Mouse (Mus musculus): ENCODE data around the gene Gsk3b.
A peak's percentile ranks its signal among the peaks of the same experiment; 100 is the strongest.
"Not testable (repeated sequence)": the region's sequence is repeated elsewhere in the genome, so short reads cannot be mapped to it uniquely, and the experiment has no call there.

Gsk3b gene

DNA sequence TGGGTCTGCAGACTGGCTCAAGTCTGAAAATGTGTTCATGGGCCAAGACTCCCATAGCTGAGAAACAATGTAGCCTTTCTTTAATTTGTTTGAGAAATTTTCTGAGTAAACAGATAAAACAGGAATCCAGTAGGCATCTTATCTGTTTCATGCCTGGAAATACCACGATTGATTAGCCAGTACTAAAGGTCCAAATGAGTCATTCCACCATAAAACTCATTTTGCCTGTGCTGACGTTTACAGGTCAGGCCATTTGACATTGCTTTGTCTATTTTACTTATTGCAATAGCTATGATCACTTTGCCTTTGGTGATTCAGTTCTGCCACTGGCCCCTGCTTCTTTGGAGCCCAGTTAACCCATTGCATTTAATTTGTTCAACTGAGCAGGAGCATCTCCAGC lies 11.8 kb downstream of the Gsk3b start:
- no peak for DNase-seq (ENCODE audit: low spot score)

DNA sequence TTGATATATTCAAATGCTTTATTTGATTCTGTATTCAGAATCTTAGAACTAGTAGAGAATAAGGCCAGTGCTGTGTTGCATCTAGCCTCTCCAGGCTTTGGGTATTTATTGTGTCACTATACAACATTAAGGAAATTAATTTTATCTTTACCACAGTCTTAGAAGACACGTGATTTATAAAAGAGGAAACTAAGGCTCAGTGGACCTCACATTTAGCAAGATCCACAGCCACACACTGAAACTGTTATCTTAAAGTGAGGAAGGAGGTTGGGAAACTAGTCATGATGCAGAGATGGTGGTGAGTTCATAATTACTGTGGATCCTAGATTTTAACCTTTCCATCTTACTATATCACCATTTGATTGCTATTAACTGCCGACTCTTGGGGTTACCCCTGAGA lies 16.7 kb downstream of the Gsk3b start:
- DNase-seq (ENCODE audit: low spot score) = no peak

DNA sequence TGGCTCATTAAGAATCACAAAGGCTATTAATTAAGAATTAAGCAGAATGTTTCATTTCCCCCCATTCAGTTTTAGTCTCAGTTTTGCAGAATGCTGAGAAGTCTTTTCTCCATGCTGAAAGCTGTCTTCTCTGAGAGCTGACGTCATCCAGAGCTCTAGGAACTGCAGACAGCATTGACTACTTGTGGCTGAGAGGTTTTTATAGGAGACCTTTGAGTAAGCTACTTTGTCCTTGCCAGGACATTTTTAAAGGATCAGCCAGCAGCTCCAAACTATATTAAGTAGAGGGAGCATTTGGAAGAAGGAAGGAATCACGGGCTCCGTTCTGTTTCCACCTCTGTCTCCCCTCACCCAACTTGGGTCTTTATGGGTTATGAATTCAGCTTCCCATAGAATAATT lies 17.7 kb downstream of the Gsk3b start:
- DNase-seq (ENCODE audit: low spot score) = no peak

DNA sequence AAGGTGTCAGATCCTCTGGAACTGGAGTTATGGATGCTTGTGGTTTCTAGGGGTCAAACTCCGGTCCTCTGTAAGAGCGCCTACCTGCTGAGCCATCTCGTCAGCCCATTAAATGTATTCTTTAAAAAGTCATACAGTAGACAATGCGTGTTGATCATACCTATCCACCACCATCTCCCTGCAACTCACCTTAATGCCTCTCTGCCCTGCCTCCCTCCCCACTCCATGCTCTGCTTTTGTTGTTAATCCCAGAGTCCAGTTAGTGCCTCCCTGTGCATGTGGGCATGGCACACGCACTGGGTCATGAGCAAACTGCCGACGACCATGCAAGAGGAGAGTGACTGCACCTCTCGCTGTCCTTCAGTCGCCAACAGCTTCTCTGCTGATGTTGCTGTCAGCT lies 21.2 kb downstream of the Gsk3b start:
- DNase-seq (ENCODE audit: low spot score) = no peak

DNA sequence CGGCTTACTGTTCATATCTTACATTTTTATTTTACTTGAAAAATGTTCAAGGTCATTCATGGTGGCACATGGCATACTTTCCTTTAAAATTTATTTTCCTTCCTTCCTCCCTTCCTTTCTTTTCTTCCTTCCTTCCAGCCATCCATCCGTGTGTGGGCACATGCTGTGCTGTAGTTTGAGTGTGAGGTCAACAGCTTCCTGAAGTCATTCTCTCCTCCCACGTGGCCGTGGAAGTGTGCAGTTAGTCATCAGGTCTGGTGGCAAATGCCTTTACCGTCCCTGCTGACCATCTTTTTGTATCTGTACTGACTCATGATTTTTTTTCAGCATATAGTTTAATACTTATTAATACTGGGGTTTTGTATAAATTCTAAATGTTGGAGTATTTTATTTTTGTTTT lies 21.8 kb downstream of the Gsk3b start:
- DNase-seq (ENCODE audit: low spot score) = no peak

DNA sequence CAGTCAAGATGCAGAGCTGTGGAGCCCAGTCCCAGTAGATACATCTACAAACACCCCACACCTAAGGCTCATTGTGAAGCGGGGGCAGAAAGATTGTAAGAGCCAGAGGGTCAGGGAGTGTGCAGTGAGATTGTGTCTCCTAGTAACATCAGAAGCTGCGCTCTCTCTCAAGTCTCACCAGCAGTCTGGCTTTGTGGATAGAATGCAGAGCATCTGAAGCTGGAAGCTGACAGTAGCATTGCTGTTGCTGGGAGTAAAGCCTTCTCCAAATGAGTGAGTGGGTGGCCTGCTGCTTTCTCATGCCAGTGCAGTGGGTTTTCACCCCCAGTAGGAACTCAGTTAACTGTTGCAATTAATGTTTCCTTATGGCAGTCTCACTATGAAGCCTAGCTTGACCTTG lies 25.3 kb downstream of the Gsk3b start:
- DNase-seq (ENCODE audit: low spot score) = no peak

DNA sequence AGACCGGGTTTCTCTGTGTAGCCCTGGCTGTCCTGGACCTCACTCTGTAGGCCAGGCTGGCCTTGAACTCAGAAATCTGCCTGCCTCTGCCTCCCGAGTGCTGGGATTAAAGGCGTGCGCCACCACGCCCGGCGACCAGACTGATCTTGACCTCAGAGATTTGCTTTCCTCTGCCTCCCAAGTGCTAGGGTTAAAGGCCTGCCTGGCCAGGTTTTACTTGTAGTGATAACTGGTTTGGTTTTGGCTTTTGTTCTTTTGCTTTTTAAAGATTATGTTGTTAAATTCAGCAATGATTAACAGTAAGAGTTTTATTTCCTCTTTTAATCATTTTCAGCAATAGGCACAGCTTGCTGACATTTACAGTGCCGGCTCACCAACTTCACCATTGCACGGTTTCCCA lies 29.1 kb downstream of the Gsk3b start:
- DNase-seq (ENCODE audit: low spot score) = not testable (repeated sequence)

DNA sequence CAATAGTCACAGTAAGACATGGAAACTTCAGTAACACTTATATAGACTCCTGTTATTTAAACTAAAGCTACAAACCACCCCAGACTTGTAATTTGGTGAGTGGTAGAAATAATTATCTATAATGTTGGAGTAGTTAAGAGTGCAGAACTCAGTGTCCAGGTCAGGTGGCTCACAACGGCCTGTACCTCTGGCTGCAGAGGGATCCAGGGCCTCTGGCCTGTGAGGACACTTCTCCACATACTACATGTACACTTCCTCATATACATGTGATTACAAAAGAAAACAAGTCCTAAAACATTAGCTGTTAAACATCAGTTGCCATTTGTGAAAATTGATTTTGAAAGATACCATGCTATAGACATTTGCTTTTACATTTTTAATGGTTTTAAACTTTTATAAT lies 29.9 kb downstream of the Gsk3b start:
- DNase-seq (ENCODE audit: low spot score) = no peak

DNA sequence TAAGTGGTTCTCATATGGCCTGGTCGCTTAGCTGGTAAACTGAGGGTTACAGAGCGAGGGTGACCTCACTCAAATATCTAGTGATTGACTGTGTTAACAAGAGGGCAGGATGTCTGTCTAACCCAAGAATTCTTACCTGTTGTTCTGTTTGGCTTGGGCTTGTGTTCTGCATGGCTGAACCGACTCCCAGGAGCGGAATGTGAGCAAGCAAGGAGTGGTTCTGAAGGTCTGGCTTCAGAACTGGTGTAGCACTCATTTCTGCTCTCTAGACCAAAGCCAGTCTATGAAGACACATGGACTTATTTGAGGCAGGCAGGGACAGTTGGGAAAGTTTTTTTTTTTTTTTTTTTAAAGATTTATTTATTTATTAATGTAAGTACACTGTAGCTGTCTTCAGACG lies 30.5 kb downstream of the Gsk3b start:
- DNase-seq (ENCODE audit: low spot score) = no peak

DNA sequence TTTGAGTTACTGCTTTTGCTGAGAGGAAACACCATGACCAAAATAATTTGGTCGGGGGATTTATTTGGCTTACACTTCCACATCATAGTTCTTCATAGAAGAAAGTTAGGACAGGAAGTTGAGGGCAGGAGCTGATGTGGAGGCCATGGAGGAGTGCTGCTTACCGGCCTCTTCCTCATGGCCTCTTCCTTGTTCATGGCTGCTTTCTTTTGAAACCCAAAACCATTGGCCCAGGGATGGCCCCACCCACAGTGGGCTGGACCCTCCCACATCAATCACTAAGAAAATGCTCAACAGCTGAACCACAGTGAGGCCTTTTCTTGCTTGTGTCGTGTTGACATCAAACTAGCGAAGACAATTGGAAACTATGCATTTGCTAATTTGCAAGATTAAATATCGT lies 40.4 kb downstream of the Gsk3b start:
- DNase-seq (ENCODE audit: low spot score) = no peak

DNA sequence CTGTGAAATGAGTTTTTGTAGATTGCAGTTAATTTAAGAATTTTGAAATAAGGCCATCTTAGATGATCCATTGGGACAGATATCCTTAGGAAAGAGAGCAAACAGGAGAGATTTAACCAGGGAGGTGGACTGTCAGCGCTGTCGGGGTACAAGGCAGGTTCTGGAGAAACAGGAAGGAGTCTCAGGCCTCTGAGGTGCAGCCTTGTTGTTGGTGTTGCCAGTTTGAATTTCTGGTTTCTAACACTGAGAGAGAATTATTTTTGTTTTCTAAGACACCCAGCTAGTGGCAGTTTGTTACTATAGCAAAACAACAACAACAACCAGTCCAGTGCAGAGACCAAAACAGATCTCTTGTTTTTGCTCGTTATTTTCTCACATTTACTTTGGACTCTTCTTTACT lies 42.2 kb downstream of the Gsk3b start:
- no peak for DNase-seq (ENCODE audit: low spot score)

DNA sequence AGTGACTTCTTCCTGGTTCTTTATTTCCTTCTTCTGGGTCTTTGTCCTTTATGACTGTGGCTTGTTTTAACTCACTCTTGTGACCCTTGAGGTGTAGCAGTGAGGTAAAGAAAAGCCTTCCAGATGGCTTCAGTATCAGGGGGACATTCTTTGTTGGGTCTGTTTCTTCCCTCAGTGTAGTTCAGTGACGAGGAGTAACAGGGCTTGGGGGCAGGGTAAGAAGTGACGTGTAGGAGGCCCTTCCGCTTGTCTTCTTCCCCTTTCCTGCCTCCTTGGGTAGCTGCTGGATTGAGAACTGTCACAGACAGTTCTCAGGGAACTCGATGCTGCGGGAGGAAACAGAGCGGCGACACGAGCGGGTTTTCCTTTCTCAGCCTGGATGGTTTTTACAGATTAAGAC lies 43.0 kb downstream of the Gsk3b start:
- DNase-seq (ENCODE audit: low spot score) = no peak

DNA sequence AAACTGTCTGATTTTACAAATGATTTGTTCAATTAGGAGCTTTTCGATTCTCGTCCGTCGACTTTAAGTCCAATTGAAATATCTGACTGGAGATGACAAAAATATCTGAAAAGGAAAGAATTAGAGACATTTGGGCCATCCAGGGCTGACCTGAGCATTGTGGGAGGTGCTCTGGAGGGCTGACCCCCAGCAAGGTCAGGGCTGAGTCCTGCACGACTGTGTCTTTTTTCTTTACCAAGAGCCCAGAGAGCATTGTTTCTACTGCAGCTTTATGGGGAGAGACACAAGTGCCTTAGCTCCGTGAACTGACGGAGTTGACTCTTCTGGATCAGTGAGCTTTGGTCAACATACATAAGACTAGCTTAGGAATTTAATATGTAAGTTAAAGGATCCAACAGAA lies 43.4 kb downstream of the Gsk3b start:
- DNase-seq (ENCODE audit: low spot score) = no peak

DNA sequence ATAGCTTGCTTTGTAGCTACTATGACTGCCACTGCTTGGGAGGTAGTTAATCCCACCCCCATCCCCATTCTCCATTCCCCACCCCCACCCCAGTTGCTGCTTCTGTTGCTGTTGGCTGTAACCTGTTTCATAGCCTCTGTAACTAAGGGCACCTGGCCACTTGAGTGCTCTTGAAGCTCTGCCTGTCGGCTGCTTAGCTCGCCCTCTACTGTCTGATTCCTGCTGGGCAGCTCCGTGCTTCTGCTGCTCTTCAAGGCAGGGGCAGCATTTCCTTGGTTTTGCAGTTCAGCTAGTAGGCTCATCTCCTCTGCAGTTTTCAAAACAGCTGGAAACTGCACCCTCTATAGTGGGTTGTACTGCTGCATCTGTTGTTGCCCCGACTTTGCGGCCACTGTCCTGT lies 48.5 kb downstream of the Gsk3b start:
- DNase-seq (ENCODE audit: low spot score) = peak; percentile 38

DNA sequence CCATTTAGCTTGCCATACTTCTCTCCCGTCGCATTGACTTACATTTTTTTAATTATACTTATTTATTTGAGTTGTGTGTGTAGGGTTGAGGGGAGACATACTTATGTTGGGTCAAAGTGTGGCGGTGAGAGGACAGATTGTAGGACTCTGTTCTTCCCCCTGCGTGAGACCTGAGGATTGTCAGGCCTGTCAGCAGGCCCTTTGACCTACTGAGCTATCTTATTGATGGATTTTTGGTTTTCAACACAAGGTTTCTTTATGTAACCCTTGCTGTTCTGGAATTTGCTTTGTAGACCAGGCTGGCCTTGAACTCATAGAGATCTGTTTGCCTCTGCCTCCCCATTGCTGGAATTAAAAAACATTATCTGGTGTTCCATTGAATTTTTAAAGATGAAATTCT lies 56.1 kb downstream of the Gsk3b start:
- no peak for DNase-seq (ENCODE audit: low spot score)

DNA sequence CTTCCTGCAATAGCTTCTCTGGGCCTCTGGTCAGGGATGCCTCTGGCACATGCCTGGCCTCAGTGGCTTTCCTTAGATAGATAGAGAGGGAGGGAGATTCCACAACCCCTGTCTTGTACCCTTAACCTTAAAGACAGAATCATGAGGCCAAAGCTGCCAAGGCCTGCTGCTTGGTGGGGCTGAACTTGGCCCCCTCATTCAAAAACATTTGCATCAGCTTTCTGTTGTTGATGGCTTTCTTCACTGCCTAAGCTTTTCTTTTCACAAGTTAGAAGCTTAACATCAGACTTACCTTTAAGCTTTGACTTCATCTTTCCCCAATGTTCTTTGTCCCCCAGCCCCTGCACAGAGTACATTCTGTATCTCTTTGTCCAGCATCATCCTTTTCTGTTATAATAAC lies 61.8 kb downstream of the Gsk3b start:
- no peak for DNase-seq (ENCODE audit: low spot score)

DNA sequence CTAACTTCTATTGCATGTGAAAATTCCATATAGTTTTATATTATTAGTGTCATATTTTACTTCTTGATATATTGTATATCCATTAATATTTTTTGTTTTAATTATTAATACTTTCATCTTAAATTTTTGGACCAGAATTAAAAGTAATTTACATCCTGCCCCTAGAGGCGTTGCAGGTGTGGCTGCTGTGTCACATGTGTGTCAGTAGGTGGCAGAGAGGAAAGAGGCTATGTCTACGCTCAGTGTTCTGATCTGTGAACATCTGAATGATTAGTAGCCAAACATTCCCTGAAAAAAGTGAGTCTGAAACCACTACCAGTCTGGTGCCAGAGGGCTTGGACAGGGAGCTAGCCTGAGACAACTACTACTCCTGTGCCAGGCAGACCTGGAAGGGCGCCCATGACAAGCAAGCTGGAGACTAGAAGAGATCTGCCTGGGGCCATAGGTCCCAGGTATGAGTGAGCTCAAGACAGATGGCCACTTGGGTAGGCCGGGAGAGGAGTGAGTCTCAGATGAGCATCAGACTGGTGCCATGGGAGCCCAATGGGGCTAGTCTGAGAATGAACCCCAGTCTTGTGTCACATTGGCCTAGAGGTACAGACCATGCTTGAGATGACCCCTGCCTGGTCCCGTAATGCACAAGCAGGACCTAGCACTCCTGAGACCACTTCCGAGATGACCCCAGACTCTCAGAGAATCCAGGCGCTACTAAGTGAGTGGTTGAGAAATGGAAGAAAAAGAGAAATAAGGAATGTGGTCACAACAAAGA lies 69.2 kb downstream of the Gsk3b start:
- no peak for DNase-seq (ENCODE audit: low spot score)

DNA sequence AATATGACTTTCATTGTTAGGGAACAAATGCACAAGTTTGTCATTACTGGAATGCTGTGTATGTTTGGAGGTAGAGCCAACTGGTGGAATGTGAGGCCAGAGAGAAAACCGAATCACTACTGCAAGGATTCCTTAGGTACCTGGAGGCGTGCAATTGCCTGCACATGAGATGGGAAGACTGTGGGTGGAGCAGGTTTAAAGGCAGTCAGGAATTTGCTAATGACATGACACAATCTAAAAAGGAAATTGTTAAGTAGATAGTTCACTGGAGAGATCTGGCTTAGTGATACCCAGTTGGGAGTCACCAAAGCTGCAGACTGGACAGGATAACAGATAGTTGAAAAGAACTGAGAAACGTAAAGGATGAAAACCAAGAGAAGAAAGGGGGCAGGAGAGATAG lies 73.2 kb downstream of the Gsk3b start:
- no peak for DNase-seq (ENCODE audit: low spot score)

DNA sequence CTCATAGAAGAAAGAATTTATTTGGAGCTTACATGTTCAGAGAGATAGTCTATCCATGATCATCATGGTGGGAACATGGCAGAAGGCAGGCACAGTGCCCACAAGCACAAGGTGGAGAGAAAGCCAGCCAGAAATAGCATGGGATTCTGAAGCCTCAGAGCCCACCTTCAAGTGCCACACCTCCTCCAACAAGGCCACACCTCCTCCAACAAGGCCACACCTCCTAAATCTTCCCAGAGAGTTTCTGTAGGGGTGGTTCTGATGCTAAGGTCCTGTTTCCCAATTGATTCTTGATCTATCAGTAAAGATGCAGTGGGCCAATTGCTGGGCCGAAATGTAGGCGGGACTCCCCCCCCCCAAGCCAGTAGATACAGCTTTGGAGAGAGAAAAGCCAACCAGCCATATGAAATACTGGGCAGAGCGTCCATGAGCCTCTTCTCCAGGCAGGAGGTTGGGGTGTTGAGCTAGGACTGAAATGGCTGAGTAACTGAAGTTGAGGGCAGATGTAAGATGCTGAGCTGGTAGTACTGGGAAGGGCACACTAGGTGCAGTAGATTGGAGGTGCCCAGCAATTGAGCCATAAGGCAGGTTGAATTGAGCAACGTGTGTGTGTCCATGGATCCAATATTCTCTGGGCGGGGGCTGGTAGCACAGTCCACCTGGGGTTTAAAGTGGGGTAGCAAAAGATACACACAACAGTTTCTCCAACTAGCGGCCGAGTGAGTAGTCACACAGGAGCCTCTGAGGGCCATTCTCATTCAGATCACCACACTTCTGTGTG lies 76.2 kb downstream of the Gsk3b start:
- DNase-seq (ENCODE audit: low spot score) = no peak

DNA sequence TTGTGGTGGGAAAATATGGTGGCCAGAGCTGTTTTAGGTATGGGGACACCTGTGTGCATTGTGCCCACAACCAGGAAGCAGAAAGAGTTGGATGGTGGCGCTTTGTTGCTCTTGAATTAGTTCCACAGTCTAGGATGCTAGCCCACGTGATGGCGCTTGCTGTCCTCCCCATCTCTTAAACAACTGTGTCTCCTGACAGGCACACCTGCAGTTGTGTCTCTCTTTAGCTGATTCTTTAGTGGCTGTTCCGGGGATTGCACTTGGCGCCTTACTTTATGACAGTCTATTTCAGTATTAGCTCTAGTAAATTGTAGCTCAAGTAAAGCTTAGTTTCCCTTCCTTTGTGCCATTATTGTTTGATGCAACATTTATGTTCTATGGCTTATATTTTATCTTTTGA lies 80.2 kb downstream of the Gsk3b start:
- no peak for DNase-seq (ENCODE audit: low spot score)

DNA sequence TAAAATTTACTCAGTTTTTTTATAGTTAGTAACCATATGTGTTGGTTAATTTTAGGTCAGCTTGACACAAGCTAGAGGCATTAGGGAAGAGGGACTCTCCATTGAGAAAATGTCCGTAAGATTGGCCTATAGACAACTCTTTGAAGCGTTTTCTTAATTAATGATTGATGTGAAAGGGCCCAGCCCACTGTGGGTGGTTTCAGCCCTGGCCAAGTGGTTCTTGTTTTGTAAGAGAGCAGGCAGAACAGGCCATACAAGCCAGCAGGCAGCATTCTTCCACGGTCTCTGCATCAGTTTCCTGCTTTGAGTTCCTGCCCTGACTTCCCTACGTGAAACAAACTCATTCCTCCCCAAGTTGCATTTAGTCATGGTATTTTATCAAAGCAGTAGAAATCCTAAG lies 90.3 kb downstream of the Gsk3b start:
- DNase-seq (ENCODE audit: low spot score) = no peak

DNA sequence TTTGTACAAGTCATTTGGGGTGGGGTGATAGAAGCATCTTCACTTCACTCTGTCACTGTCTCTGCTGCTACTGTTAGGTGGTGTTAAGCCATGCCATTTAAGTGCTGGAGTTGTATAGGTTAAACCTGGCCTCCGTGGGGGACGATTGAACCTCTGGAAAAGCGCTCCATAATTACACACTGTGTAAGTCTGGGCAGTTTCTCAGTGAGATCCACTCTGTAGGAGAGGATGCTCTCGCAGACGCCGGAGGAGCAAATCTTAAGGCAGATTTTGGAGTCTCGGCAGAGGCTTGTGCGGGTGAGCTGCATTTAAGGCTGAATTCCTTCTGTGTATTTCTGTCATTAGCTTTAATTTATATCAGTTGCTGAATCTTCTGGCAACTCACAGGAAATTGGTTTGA lies 92.6 kb downstream of the Gsk3b start:
- DNase-seq (ENCODE audit: low spot score) = no peak

DNA sequence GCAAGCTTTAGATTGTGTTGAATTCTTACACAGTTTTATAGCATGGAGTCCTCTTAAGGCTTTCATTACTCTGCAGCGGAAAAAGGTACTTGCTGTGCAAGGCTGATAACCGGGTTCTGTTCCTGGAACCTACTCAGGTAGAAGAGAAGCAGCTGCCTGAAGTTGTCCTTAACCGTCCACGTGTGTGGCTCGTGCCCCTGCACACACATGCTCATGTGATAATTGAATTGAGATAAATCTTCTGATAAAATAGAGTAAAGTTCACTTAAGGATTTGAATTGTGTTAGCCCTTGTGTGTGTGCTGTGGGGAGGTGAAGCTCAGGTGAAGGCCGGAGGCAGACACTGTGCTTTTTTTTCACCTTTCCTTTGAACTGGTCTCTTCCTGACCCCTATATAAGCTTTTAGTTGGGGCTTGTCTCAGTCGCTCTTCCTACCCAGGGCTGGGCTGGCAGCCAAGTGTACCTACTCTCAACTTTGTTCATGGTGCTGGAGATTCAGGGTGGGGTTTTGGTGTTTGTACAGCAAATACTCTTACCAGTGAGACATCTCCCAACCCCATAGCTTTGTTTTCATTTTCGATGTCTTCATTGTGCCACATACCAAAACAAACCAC lies 96.0 kb downstream of the Gsk3b start:
- no peak for DNase-seq (ENCODE audit: low spot score)
